Mouse (Mus musculus) spleen, adult 2 months (tissue): ENCODE measurements at regions not wholly inside any gene's neighbourhood (a gene's known extent, or its start where the extent isn't known, plus 50 kb on each side); places are given as distances from the start of the nearest gene placed in this dataset.

Source experiments
- CTCF ChIP-seq: fragments of 200-500 bp; IDR thresholded peaks from 2 replicates; pipeline ENCODE4 v1.5.1; 2011; ENCODE audit warnings: mild to moderate bottlenecking, inconsistent platforms; ENCODE audit not compliant: insufficient read depth, insufficient read length, insufficient replicate concordance; ENCODE audit errors: extremely low read depth
- POLR2A ChIP-seq: fragments of 200-500 bp; IDR thresholded peaks from 2 replicates; pipeline ENCODE4 v1.6.1; 2011; ENCODE audit warnings: low read depth, low read length, inconsistent platforms

DNA sequence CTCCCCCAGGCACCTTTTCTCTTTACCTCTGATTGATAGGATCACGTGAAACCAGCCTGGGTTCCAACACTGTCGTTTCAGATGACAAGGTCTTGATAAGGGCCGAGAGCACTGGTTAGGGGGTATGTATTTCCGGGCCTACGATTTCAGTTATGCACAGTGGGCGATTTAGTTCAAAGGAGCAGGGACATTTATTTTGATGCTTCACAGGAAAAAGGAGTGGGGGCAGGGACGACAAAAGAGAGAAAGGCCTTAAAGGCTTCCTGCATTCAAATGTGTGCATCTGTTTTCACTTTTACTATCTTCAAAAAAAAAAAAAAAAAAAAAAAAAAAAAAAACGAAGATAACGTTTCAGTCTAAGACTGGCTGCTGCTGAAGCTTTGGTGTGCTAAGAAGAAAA is 783.7 kb downstream of the Car8 start:
- TF ChIP-seq POLR2A (no peak), CTCF (no peak)
